Mouse (Mus musculus): ENCODE measurements at regions not wholly inside any gene's neighbourhood (a gene's known extent, or its start where the extent isn't known, plus 50 kb on each side); places are given as distances from the start of the nearest gene placed in this dataset.
A peak's percentile ranks its signal among the peaks of the same experiment; 100 is the strongest.
"Not testable (repeated sequence)": the region's sequence is repeated elsewhere in the genome, so short reads cannot be mapped to it uniquely, and the experiment has no call there.

DNA sequence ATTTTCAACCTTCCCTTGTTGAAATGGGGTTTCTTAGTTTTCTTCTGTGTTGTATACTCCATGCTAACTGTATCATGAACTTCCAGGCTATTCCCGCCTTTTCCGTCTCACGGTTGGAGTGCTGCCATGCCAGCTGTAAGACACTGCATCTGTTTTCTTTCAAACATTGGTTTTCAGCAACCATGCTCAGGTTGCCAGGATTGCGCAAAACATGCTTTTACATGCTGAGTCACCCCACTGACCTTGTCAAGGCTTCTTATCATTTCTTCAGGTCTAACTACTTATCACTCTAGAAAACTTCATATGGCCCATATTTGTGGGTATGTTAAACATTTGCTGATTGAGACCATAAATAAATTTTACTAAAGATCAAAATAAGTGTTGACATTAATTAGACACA lies 551.2 kb downstream of the Tlr4 start:
- no peak for ATAC-seq (ENCODE audit: low FRiP score)
- H3K27ac ChIP-seq (ENCODE audit: low read depth, low read length): no peak overlapping the region
- H3K4me1 ChIP-seq (replicated peaks; ENCODE audit: control insufficient read depth, insufficient read depth, low read length): no peaks in the 10 kb centered on the region
- DNase-seq (ENCODE audit: low spot score): no peak
- WGBS: 92% methylated on average over 4 of the region's 4 CpGs
- no peak overlapping the region for H3K9ac ChIP-seq (ENCODE audit: low read depth, low read length)
- no peaks in the 10 kb centered on the region for H3K36me3 ChIP-seq (ENCODE audit: control insufficient read depth, insufficient read depth, low read length)
- H3K27me3 ChIP-seq (ENCODE audit: control insufficient read depth, insufficient read depth, low read length): no peaks in the 10 kb centered on the region
- H3K4me2 ChIP-seq (replicated peaks; ENCODE audit: low read depth, low read length): no peak overlapping the region
- H3K4me3 ChIP-seq (ENCODE audit: low read depth, low read length): no peak overlapping the region
- H3K9me3 ChIP-seq (ENCODE audit: control insufficient read depth, low read length): no peaks in the 10 kb centered on the region

DNA sequence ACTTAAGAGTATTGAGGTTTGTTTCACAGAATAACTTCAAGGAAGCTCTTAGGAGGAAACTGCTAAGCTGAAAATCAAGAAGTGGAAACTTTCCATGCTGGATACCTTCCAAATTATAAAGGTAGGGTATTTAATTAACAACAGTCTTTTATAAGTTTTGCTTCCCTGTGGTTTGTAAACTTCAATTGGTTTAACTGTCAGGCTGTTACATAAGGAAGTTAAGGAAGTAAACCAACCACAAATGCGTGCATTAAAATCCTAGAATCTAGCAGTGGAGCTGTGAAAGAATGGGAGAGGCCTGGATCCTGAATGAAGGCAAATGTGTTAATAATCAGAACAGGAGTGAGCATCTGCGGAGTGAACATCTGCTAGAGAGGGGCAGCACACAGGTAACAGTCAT lies 560.5 kb downstream of the Tlr4 start:
- no peaks in the 10 kb centered on the region for H3K36me3 ChIP-seq (ENCODE audit: control insufficient read depth, insufficient read depth, low read length)
- H3K4me2 ChIP-seq (replicated peaks; ENCODE audit: low read depth, low read length): no peak overlapping the region
- H3K4me3 ChIP-seq (ENCODE audit: low read depth, low read length): no peak overlapping the region
- no peak for DNase-seq (ENCODE audit: low spot score)
- no peaks in the 10 kb centered on the region for H3K9me3 ChIP-seq (ENCODE audit: control insufficient read depth, low read length)
- H3K27ac ChIP-seq (ENCODE audit: low read depth, low read length): no peak overlapping the region
- no peaks in the 10 kb centered on the region for H3K27me3 ChIP-seq (ENCODE audit: control insufficient read depth, insufficient read depth, low read length)
- no peaks in the 10 kb centered on the region for H3K4me1 ChIP-seq (replicated peaks; ENCODE audit: control insufficient read depth, insufficient read depth, low read length)
- H3K9ac ChIP-seq (ENCODE audit: low read depth, low read length): no peak overlapping the region
- no peak for ATAC-seq (ENCODE audit: low FRiP score)
- 94% methylated on average over 2 of the region's 2 CpGs for WGBS

DNA sequence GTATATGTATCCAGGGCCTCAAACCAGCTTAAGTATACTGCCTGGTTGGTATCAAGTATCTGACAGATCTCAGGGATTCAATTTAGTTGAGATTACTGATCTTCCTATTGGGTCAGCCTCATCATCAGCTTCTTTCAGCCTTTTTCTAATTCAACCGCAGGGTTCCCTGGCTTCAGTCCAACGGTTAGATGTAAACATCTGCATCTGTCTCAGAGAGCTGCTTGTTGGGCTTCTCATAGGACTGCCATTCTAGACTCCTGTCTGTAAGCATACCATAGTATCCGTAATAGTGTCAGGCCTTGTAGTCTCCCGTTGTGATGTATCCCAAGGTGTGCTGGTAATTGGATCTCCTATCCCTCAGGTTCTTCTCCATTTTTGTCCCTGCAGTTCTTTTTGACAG lies 575.6 kb downstream of the Tlr4 start:
- Histone ChIP-seq H3K9me3 (ENCODE audit: control insufficient read depth, low read length) (no peaks in the 10 kb centered on the region), H3K4me3 (ENCODE audit: low read depth, low read length) (no peak overlapping the region), H3K27me3 (ENCODE audit: control insufficient read depth, insufficient read depth, low read length) (no peaks in the 10 kb centered on the region), H3K4me2 (replicated peaks; ENCODE audit: low read depth, low read length) (no peak overlapping the region), H3K9ac (ENCODE audit: low read depth, low read length) (no peak overlapping the region), H3K36me3 (ENCODE audit: control insufficient read depth, insufficient read depth, low read length) (no peaks in the 10 kb centered on the region), H3K4me1 (replicated peaks; ENCODE audit: control insufficient read depth, insufficient read depth, low read length) (no peaks in the 10 kb centered on the region), H3K27ac (ENCODE audit: low read depth, low read length) (no peak overlapping the region)
- DNase-seq (ENCODE audit: low spot score) (no peak), ATAC-seq (ENCODE audit: low FRiP score) (no peak)
- WGBS: 86% methylated on average over 4 of the region's 4 CpGs

DNA sequence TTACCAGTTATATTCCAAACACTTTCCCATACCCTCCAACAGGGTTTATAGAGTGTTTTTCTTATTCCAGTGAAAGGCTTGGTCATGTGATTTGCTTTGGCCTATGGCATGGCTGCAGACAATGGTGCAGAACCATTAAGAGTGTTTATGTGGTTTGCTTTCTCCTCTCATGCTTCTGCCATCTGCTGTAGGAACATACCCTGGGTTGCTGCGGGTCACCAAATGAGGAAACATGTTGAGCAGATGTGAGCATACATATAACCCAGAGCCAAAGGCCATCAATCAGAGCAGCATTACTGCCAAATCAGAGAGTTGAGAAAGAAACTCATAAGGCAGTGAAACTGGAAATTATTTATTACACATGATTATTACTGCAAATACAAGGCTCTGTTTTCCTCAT lies 596.7 kb downstream of the Tlr4 start:
- Histone ChIP-seq H3K9ac (ENCODE audit: low read depth, low read length) (no peak overlapping the region), H3K4me2 (replicated peaks; ENCODE audit: low read depth, low read length) (no peak overlapping the region), H3K36me3 (ENCODE audit: control insufficient read depth, insufficient read depth, low read length) (no peaks in the 10 kb centered on the region), H3K27ac (ENCODE audit: low read depth, low read length) (no peak overlapping the region), H3K9me3 (ENCODE audit: control insufficient read depth, low read length) (no peaks in the 10 kb centered on the region), H3K4me1 (replicated peaks; ENCODE audit: control insufficient read depth, insufficient read depth, low read length) (no peaks in the 10 kb centered on the region), H3K4me3 (ENCODE audit: low read depth, low read length) (no peak overlapping the region), H3K27me3 (ENCODE audit: control insufficient read depth, insufficient read depth, low read length) (no peaks in the 10 kb centered on the region)
- ATAC-seq (ENCODE audit: low FRiP score) (no peak), DNase-seq (ENCODE audit: low spot score) (no peak)
- 78% methylated on average over 1 of the region's 1 CpGs for WGBS

DNA sequence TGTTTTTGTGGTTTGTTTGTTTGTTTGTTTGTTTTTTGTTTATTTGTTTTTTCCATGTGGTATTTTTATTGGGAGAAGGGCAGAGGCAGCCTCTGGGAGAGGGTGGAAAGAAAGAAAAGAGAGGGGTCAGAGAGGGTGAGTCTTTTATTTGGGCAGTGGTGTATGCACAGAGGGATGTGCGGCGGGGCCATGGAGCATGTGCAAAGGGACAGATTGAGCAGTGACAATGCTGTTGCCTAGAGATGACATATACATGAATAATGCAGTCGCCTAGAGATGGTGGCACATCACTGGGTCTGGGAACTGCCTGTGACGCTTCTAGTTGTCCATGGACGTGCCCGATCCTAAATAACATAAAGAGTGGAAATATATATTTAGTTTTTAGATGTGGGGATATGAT lies 598.3 kb downstream of the Tlr4 start:
- WGBS: 69% methylated on average over 6 of the region's 6 CpGs
- H3K4me3 ChIP-seq (ENCODE audit: low read depth, low read length): no peak overlapping the region
- no peak overlapping the region for H3K27ac ChIP-seq (ENCODE audit: low read depth, low read length)
- peak; percentile 89 for ATAC-seq (ENCODE audit: low FRiP score)
- H3K27me3 ChIP-seq (ENCODE audit: control insufficient read depth, insufficient read depth, low read length): no peaks in the 10 kb centered on the region
- H3K36me3 ChIP-seq (ENCODE audit: control insufficient read depth, insufficient read depth, low read length): no peaks in the 10 kb centered on the region
- no peak overlapping the region for H3K4me2 ChIP-seq (replicated peaks; ENCODE audit: low read depth, low read length)
- peak; percentile 2 for DNase-seq (ENCODE audit: low spot score)
- H3K9ac ChIP-seq (ENCODE audit: low read depth, low read length): no peak overlapping the region
- H3K4me1 ChIP-seq (replicated peaks; ENCODE audit: control insufficient read depth, insufficient read depth, low read length): no peaks in the 10 kb centered on the region
- H3K9me3 ChIP-seq (ENCODE audit: control insufficient read depth, low read length): no peaks in the 10 kb centered on the region

DNA sequence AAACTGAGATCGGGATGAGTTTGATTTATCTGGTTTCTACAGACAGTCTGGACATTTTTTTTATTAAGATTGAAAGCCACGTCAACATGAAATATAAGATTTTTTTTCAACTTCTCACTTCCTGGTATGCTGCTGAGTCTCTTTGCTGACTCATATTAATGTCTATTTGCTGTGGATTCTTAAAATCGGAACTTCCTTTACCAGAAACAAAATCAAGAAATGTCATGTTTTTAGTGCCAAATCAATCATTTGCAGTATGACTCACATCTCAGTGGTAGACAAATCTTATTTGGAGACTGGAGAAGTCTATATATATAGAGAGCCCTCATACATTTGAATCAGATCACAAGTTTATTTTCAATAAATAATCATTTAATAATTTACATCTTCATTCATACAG lies 620.5 kb downstream of the Tlr4 start:
- H3K27me3 ChIP-seq (ENCODE audit: control insufficient read depth, insufficient read depth, low read length): no peaks in the 10 kb centered on the region
- H3K4me3 ChIP-seq (ENCODE audit: low read depth, low read length): no peak overlapping the region
- H3K36me3 ChIP-seq (ENCODE audit: control insufficient read depth, insufficient read depth, low read length): no peaks in the 10 kb centered on the region
- ATAC-seq (ENCODE audit: low FRiP score): no peak
- H3K9me3 ChIP-seq (ENCODE audit: control insufficient read depth, low read length): no peaks in the 10 kb centered on the region
- no peaks in the 10 kb centered on the region for H3K4me1 ChIP-seq (replicated peaks; ENCODE audit: control insufficient read depth, insufficient read depth, low read length)
- WGBS: 87% methylated on average over 3 of the region's 3 CpGs
- no peak overlapping the region for H3K27ac ChIP-seq (ENCODE audit: low read depth, low read length)
- DNase-seq (ENCODE audit: low spot score): no peak
- no peak overlapping the region for H3K9ac ChIP-seq (ENCODE audit: low read depth, low read length)
- H3K4me2 ChIP-seq (replicated peaks; ENCODE audit: low read depth, low read length): no peak overlapping the region

DNA sequence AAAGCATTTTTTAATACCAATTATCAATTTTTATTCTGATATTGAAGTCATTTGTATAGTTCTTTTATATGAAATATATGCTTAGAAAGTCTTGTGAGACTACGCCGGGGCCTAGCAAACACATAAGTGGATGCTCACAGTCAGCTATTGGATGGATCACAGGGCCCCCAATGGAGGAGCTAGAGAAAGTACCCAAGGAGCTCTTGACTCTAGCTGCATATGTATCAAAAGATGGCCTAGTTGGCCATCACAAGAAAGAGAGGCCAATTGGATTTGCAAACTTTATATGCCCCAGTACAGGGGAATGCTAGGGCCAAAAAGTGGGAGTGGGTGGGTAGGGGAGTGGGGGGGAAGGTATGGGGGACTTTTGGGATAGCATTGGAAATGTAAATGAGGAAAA lies 632.5 kb downstream of the Tlr4 start:
- H3K9me3 ChIP-seq (ENCODE audit: control insufficient read depth, low read length); H3K9ac ChIP-seq (ENCODE audit: low read depth, low read length); H3K36me3 ChIP-seq (ENCODE audit: control insufficient read depth, insufficient read depth, low read length); H3K4me3 ChIP-seq (ENCODE audit: low read depth, low read length); H3K4me2 ChIP-seq (replicated peaks; ENCODE audit: low read depth, low read length); H3K27ac ChIP-seq (ENCODE audit: low read depth, low read length); DNase-seq (ENCODE audit: low spot score); ATAC-seq (ENCODE audit: low FRiP score); H3K27me3 ChIP-seq (ENCODE audit: control insufficient read depth, insufficient read depth, low read length); H3K4me1 ChIP-seq (replicated peaks; ENCODE audit: control insufficient read depth, insufficient read depth, low read length): not testable (repeated sequence)
- 89% methylated on average over 2 of the region's 2 CpGs for WGBS

DNA sequence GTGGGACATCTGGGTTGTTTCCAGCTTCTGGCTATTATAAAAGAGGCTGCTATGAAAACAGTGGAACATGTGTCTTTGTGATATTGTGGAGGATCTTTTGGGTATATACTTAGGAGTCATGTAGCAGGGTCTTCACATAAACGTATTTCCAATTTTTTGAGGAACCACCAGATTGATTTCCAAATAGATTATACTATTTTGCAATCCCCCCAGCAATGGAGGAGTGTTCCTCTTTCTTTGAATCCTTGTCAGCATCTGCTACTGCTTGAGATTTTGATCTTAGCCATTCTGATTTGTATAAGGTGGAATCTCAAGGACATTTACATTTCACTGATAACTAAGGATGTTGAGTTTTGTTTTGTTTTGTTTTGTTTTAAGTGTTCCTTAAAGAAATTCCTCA lies 645.6 kb downstream of the Tlr4 start:
- H3K27ac ChIP-seq (ENCODE audit: low read depth, low read length): no peak overlapping the region
- 74% methylated on average over 1 of the region's 1 CpGs for WGBS

DNA sequence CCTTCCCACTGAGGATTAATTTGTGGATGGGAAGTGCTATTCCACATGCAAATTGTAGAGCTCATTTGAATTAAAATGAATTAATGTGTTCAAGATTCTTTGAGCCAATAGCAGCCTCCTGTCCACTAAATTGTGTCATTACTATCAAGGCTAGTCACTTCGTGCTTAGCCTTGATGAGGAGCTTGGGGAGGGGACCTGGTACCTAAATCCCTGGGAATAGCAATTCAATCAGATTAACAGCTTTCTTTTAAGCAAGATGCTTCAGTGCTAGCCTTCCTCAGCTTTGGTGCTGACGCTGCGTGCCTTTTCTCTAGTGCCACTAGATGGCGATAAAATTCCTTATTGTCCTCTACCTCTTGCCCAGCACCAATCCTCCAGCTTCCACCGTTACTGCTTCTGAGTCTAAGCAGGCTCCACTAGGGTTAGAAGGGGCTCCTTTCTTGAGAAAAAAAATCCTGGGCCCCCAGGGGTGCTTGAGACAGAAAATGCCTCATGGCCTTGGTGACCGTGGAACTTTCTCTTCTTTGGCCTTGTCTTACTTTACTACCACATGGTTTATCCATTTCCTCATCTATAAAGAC lies 650.0 kb downstream of the Tlr4 start:
- Histone ChIP-seq H3K27me3 (ENCODE audit: control insufficient read depth, insufficient read depth, low read length) (no peaks in the 10 kb centered on the region), H3K36me3 (ENCODE audit: control insufficient read depth, insufficient read depth, low read length) (no peaks in the 10 kb centered on the region), H3K4me3 (ENCODE audit: low read depth, low read length) (no peak overlapping the region), H3K27ac (ENCODE audit: low read depth, low read length) (no peak overlapping the region), H3K9ac (ENCODE audit: low read depth, low read length) (no peak overlapping the region), H3K9me3 (ENCODE audit: control insufficient read depth, low read length) (no peaks in the 10 kb centered on the region), H3K4me2 (replicated peaks; ENCODE audit: low read depth, low read length) (no peak overlapping the region), H3K4me1 (replicated peaks; ENCODE audit: control insufficient read depth, insufficient read depth, low read length) (no peaks in the 10 kb centered on the region)
- ATAC-seq (ENCODE audit: low FRiP score) (peak; percentile 93), DNase-seq (ENCODE audit: low spot score) (peak; percentile 77)
- WGBS: 11% methylated on average over 6 of the region's 6 CpGs

More for the DNA sequence above, 645.6 kb downstream of the Tlr4 start:
- DNase-seq (ENCODE audit: low spot score) (no peak), ATAC-seq (ENCODE audit: low FRiP score) (no peak)
- H3K9me3 ChIP-seq (ENCODE audit: control insufficient read depth, low read length): no peaks in the 10 kb centered on the region
- no peak overlapping the region for H3K9ac ChIP-seq (ENCODE audit: low read depth, low read length)
- H3K4me2 ChIP-seq (replicated peaks; ENCODE audit: low read depth, low read length): no peak overlapping the region
- no peak overlapping the region for H3K4me3 ChIP-seq (ENCODE audit: low read depth, low read length)
- no peaks in the 10 kb centered on the region for H3K36me3 ChIP-seq (ENCODE audit: control insufficient read depth, insufficient read depth, low read length)
- H3K4me1 ChIP-seq (replicated peaks; ENCODE audit: control insufficient read depth, insufficient read depth, low read length): no peaks in the 10 kb centered on the region
- no peaks in the 10 kb centered on the region for H3K27me3 ChIP-seq (ENCODE audit: control insufficient read depth, insufficient read depth, low read length)
